Mouse (Mus musculus): ENCODE data around the gene Fam135a.
"Not testable (repeated sequence)": the region's sequence is repeated elsewhere in the genome, so short reads cannot be mapped to it uniquely, and the experiment has no call there.

Gene Fam135a

DNA sequence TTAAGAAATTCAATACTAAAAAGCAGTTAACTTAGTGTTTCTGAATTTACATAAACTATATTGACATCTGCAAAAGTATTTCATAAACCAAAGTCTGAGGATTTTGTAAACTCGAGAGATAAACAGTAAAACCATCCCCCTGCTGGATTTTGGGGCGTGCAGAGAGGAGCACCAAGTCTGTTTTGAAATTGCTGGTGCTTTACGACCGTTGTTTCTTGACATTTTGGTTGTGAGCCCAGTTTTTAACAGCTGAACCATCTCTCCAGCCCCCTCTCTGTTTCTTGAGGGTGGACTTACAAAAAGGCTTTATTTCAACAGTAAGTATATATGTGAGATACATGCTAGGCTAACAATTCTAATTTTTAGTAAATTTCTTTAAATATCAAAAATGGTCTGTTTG, 33.4 kb downstream of the Fam135a start:
- DNase-seq (ENCODE audit: low spot score): no peak

- DNase-seq (ENCODE audit: low spot score): no peak
Observed at GRCm38 (mm10) chr1:24055706-24056105, 44.4 kb downstream of the Fam135a start.

GRCm38 (mm10) chr1:24046730-24047510, 53.2 kb downstream of the Fam135a start:
- no peak for DNase-seq (ENCODE audit: low spot score)

DNA sequence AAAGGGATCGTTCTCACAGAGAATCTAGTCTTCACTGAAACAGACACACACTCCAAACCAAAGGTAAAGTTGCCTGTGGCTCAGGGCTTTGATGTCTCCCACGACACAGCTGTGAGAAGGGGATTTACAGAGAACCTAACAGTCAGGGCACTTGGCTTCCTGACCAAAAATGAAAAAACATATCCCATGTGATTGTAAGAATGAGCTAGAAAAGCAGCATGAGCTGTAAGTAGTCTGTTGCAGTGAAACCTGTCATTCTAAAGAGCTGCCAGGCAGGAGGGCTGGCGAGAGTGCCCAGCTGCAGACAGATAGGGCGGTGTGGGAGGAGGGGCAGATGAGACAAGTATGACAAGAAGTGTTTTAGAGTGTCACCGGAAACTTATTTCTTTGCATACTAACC, 54.5 kb downstream of the Fam135a start:
- DNase-seq (ENCODE audit: low spot score): no peak

GRCm38 (mm10) chr1:24043007-24043406, 57.1 kb downstream of the Fam135a start:
- DNase-seq (ENCODE audit: low spot score): no peak

DNA sequence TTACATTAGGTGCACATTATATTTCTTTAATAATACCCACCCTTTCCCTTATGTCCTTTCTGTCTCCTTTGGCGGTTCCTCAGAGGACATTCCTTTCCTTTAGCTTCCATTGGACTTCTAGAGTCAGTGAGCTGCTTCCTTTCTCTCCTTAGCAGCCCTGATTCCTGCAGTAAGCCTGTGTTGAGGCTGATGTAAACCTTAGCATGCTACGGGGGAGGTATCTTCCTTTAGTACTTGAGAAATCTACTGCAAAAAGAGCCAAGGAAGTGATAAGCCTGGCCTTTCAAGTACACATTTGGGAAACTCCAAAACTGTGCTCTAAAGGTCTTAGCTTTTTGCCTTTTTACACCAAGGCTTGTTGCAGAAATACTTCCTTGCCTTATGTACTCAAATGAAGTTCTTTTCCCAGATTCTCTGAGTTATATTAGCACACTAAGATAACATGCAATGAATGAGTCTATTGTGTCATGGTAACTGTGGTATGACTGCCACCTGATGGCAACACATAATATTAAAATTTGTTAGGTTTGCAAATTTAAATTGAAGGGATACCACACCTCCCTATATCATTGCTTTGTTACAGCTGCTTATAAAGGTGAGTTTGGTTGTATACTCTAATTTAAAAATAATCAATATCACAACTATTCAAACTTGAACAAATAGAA, 66.2 kb downstream of the Fam135a start:
- no peak for DNase-seq (ENCODE audit: low spot score)

GRCm38 (mm10) chr1:24010821-24011220, 89.3 kb downstream of the Fam135a start:
- DNase-seq (ENCODE audit: low spot score): no peak

DNA sequence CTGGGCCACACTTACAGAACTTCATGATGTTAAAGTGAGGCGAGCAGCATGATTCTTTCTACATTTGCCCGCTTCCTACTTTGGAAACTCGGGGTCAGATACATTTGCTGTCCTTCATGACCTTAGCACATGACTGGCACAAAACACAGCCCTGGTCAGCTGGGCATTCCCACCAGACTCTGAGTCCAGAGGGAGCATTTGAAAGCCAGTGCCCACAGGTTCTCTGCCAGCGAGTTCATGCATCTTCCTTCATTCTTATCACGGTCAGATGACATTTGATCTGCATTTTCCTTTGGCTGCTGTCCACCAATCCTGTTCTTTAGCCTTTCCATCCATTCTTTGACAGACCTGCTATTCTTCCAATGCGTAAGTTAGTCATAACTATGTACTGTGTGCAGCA, 90.1 kb downstream of the Fam135a start:
- no peak for DNase-seq (ENCODE audit: low spot score)

GRCm38 (mm10) chr1:24007621-24008020, 92.5 kb downstream of the Fam135a start:
- no peak for DNase-seq (ENCODE audit: low spot score)

- DNase-seq (ENCODE audit: low spot score): peak; percentile 91
Observed at GRCm38 (mm10) chr1:24005070-24005804, 94.9 kb downstream of the Fam135a start, which contains the start of gene Sdhaf4. Gene Sdhaf4, minus strand, starts transcription at chr1:24005656.

DNA sequence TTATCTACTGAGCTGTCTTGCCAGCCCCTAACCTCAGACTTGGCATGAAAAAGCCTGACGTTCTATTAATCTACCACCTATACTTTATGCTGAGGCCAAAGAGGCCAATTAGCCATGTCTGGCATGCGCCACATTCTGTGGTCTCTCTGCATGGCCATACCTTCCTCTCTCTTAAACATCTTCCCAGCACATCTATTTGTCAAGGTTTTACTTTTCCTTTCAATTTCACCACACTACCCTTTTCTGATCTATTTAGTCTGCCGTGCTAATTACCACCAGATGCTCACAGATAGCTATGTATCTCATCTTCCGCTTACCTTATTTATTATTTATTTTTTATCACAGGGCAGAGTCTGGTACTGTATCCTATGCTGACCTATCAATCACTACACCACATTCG, 100.8 kb downstream of the Fam135a start:
- no peak for DNase-seq (ENCODE audit: low spot score)

- no peak for DNase-seq (ENCODE audit: low spot score)
Observed at GRCm38 (mm10) chr1:23998866-23999265, 101.3 kb downstream of the Fam135a start.

GRCm38 (mm10) chr1:23998120-23998810, 101.9 kb downstream of the Fam135a start:
- no peak for DNase-seq (ENCODE audit: low spot score)

DNA sequence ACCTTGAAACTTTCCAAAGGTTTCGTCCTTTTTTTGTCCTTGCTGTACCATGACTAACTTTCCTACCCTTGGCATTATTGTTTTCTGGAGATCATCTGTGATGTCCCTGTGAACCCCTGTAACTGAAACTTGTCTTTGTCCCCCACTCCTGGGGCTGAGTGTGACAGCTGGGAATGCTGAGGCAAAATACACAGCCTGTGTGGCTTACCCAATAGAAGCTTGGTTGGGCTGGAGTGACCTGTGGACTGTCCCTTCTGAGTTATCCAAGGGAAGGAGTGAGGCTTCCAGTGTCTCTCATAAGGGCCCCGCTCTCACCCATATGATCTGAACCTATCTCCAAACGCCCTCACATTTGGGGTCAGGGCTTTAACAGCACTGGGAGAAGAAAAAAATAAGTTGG, 102.6 kb downstream of the Fam135a start:
- DNase-seq (ENCODE audit: low spot score): no peak

GRCm38 (mm10) chr1:23995420-23995819, 104.7 kb downstream of the Fam135a start:
- DNase-seq (ENCODE audit: low spot score): no peak

- DNase-seq (ENCODE audit: low spot score): no peak
Observed at GRCm38 (mm10) chr1:23983118-23983517, 117.0 kb downstream of the Fam135a start.

GRCm38 (mm10) chr1:23978281-23978680, 121.9 kb downstream of the Fam135a start:
- DNase-seq (ENCODE audit: low spot score): no peak

GRCm38 (mm10) chr1:23971159-23971558, 129.0 kb downstream of the Fam135a start:
- not testable (repeated sequence) for DNase-seq (ENCODE audit: low spot score)

GRCm38 (mm10) chr1:23968027-23968725, 132.0 kb downstream of the Fam135a start:
- no peak for DNase-seq (ENCODE audit: low spot score)

- DNase-seq (ENCODE audit: low spot score): no peak
Observed at GRCm38 (mm10) chr1:23966226-23966625, 133.9 kb downstream of the Fam135a start.

Measured in ovary, postnatal 14 days (tissue).